Mouse (Mus musculus) embryonic facial prominence, embryonic 15.5 days (tissue): ENCODE measurements at regions not wholly inside any gene's neighbourhood (a gene's known extent, or its start where the extent isn't known, plus 50 kb on each side); places are given as distances from the start of the nearest gene placed in this dataset.

Experiments
- ATAC-seq: fragments of 200-750 bp; cut with Nextera tagmentation; 2 replicates; pipeline ENCODE4 v1.8.0; 2017; ENCODE audit warnings: low read depth, moderate TSS enrichment; ENCODE audit not compliant: insufficient number of reproducible peaks, low FRiP score, low TSS enrichment
- H3K27ac ChIP-seq: fragments of 300-500 bp; sonication (generic); replicated peaks from 2 replicates; pipeline ENCODE4 v1.5.1; 2015; ENCODE audit warnings: mild to moderate bottlenecking, inconsistent platforms
- H3K27me3 ChIP-seq: fragments of 300-500 bp; sonication (generic); 2 replicates; pipeline ENCODE4 v1.6.1; 2015; ENCODE audit warnings: inconsistent platforms
- H3K36me3 ChIP-seq: fragments of 300-500 bp; sonication (generic); 2 replicates; pipeline ENCODE4 v1.6.1; 2015; ENCODE audit warnings: mild to moderate bottlenecking, inconsistent platforms
- H3K4me1 ChIP-seq: fragments of 300-500 bp; sonication (generic); 2 replicates; pipeline ENCODE4 v1.6.1; 2015; ENCODE audit warnings: inconsistent platforms
- H3K4me2 ChIP-seq: fragments of 300-500 bp; sonication (generic); replicated peaks from 2 replicates; pipeline ENCODE4 v1.6.1; 2015; ENCODE audit warnings: mild to moderate bottlenecking, inconsistent platforms
- H3K4me3 ChIP-seq: fragments of 300-500 bp; sonication (generic); replicated peaks from 2 replicates; pipeline ENCODE4 v1.5.1; 2015; ENCODE audit warnings: mild to moderate bottlenecking, inconsistent platforms
- H3K9ac ChIP-seq: fragments of 300-500 bp; sonication (generic); 2 replicates; pipeline ENCODE4 v1.6.1; 2015; ENCODE audit warnings: inconsistent platforms
- H3K9me3 ChIP-seq: fragments of 300-500 bp; sonication (generic); replicated peaks from 2 replicates; pipeline ENCODE4 v1.6.1; 2016; ENCODE audit warnings: inconsistent platforms
- WGBS: fragments of 180-500 bp; shearing (Covaris S2); methylation state at CpG from one replicate; pipeline ENCODE4 v1.1.7; 2015; 5-methylcytosine and 5-hydroxymethylcytosine counted together

DNA sequence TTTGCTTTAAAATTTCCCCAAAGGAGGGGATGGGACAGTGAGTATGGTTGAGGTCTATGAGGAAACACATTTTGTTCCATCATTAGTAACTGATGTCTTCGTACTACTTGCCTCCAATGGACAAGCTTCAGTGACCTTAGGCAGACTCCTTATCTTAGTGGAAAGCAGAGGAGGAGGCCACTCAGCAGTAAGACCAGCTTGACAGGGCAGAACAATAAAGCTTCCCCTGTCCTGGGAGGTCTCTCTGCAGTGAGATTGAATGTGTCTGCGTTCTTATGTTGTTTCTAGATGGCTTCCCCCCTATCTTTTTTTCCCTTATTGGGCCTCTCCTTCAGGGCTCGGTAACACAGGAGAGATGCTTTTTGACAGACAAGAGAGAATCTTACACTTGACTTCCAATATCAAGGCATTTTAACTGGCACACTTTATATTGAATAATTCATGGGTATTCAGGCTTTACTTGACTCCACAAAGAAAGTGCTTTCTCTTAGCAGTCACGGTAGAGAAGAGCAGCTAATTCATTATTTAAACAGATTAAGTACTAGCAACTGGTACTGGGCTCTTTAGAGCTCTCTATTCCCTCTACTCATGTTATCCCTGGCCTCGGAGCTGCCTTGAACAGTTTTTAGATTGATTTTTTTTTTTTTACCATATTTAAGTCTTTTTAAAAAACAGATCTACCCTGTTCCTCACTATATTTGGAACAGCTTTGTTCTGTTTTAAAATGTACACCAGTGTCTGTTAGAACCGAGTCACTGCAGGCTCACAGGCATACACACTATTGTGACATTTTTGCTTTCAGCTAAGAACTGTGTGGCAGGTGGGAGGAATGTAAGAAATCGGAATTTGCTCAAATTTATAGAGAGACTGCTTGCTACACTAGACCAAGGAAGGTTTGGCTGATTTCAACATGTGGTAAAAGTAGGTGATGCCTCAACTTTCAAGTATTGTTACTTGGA is 347.2 kb downstream of the Cetn3 start:
- Histone ChIP-seq H3K4me3 (no peak overlapping the region), H3K27ac (no peak overlapping the region), H3K27me3 (no peaks in the 10 kb centered on the region), H3K36me3 (no peaks in the 10 kb centered on the region), H3K9me3 (no peaks in the 10 kb centered on the region), H3K4me1 (no peaks in the 10 kb centered on the region), H3K4me2 (no peak overlapping the region), H3K9ac (no peak overlapping the region)
- ATAC-seq: no peak
- 51% methylated on average over 7 of the region's 7 CpGs for WGBS
